Mouse (Mus musculus): ENCODE results near the gene Spata5.

DNA sequence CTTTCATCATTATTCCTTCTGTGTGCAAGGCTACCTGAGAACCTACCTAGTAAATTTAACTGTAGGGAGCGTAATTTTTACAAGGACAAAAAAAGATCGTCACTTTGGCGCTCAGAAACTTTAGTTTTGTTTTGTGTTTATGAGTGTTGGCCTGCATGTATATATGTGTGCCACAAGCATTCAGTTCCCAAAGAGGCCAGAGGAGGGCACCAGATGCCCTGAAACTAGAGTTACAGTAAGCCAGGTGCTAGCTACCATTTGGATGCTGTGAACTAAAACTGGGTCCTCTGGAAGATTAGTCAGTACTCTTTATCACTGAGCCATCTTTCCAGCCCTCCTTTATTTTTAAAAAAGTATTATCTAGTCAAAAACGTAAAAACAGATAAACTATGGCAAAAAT, 189.2 kb downstream of the Spata5 start:
- TF ChIP-seq EP300 (IDR thresholded peaks at IDR 0.05) (no peak), CTCF (IDR thresholded peaks at IDR 0.05) (peak; percentile 46)

All from lung, postnatal 0 days (tissue).